Mouse (Mus musculus) embryonic fibroblast, embryonic 13.5 days (primary cell): ENCODE results near the gene Pgbd5.

Experiments
- CTCF ChIP-seq: IDR thresholded peaks from 2 replicates; pipeline ENCODE4 v1.5.1; 2011; ENCODE audit warnings: mild to moderate bottlenecking, control low read depth, low read length, moderate library complexity, borderline replicate concordance; ENCODE audit not compliant: insufficient read depth
- POLR2A ChIP-seq: IDR thresholded peaks from 2 replicates; pipeline ENCODE4 v1.6.1; 2011; ENCODE audit warnings: low read depth, mild to moderate bottlenecking, control low read depth, low read length, moderate library complexity

- no peak for TF ChIP-seq CTCF
- TF ChIP-seq POLR2A: no peak
Observed at GRCm38 (mm10) chr8:124348087-124348486, 91.4 kb downstream of the Pgbd5 start.
